In the genomic region with DNA sequence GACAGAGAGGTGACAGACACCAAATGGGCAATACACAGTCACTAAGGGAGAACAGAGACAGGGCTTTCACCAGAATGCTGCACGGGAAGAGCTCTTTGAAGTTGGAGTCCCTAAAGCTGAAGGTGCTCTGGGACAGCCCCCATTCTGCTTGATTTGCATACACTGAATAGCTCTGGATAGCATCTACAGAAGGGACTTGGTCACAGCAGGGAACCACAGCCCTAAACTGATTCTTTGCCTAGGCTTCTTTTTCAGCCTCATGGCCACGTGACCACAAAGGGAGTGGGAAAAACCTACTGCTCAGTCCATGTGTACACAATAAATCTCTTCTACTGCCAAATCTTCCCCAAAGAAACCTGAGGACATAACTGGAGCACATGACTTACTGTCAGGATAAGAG, we compare ENCODE assay signal across 16 mouse cellular contexts.
DNase-seq lines count a peak whose midpoint lies in the region; ATAC-seq and TF ChIP-seq lines count a peak whose summit lies in the region.
"Had no signal": no experiment of that assay in that cellular context is flagged by ENCODE, and none has a peak within 500 bp of the region (broad histone marks: within the 10 kb centered on the region; RNA-seq: fewer than 3 reads in every experiment).

No protein-coding gene starts in this region.

- H3K4me3 ChIP-seq in midbrain, embryonic 12.5 days, result no peak overlapping the region
- H3K4me3 ChIP-seq in midbrain, embryonic 15.5 days, result no peak overlapping the region
- H3K4me3 ChIP-seq in ES-Bruce4 (ENCODE audit: low read depth, low read length), result no peak overlapping the region
- H3K4me3 ChIP-seq in intestine, embryonic 15.5 days (replicated peaks), result no peak overlapping the region
- H3K4me3 ChIP-seq in lung, adult 2 months (replicated peaks; ENCODE audit: extremely low read depth, low read depth, low read length), result no peak overlapping the region
- H3K4me3 ChIP-seq: heart, embryonic 13.5 days; layer of hippocampus, adult 2 months; left cerebral cortex, adult 2 months; neural tube, embryonic 15.5 days had no signal

- H3K9me3 ChIP-seq in midbrain, embryonic 12.5 days, result no peaks in the 10 kb centered on the region
- H3K9me3 ChIP-seq in midbrain, embryonic 15.5 days, result no peaks in the 10 kb centered on the region
- no peaks in the 10 kb centered on the region for H3K9me3 ChIP-seq in ES-Bruce4 (replicated peaks; ENCODE audit: control insufficient read depth, insufficient read depth, low read length, poor library complexity, severe bottlenecking)
- H3K9me3 ChIP-seq in intestine, embryonic 15.5 days, result no peaks in the 10 kb centered on the region
- H3K9me3 ChIP-seq: heart, embryonic 13.5 days; neural tube, embryonic 15.5 days had no signal

- ATAC-seq in midbrain, embryonic 12.5 days (ENCODE audit: low FRiP score, low read depth), result 0 out of 2 replicates have a peak, but pooled peaks have one; percentile 19
- ATAC-seq in midbrain, embryonic 15.5 days (replicated peaks), result no peak
- peak; percentile 52 for ATAC-seq in intestine, embryonic 15.5 days

- TF ChIP-seq CTCF in ES-Bruce4 (IDR thresholded peaks at IDR 0.05; ENCODE audit: low read depth, low read length), result no peak
- no peak for TF ChIP-seq CTCF in lung, adult 2 months (IDR thresholded peaks at IDR 0.05; ENCODE audit: insufficient read depth, low read length)

- DNase-seq in testis, postnatal 10 days (ENCODE audit: low spot score), result no peak
- no peak for DNase-seq in urinary bladder, postnatal 4 days (ENCODE audit: low spot score in 2 of 2)
- no peak for DNase-seq in lung, adult 2 months
- DNase-seq: cerebellum, adult 18-20 months; gastrocnemius, postnatal 36 days; kidney, adult 2 months; lung, embryonic 14.5 days; right cerebral cortex, postnatal 14 days had no signal

- H3K36me3 ChIP-seq in midbrain, embryonic 12.5 days, result no peaks in the 10 kb centered on the region
- H3K36me3 ChIP-seq in midbrain, embryonic 15.5 days (replicated peaks), result no peaks in the 10 kb centered on the region
- H3K36me3 ChIP-seq in ES-Bruce4 (ENCODE audit: control insufficient read depth, insufficient read depth, low read length, poor library complexity, severe bottlenecking), result no peaks in the 10 kb centered on the region
- H3K36me3 ChIP-seq in intestine, embryonic 15.5 days, result no peaks in the 10 kb centered on the region
- H3K36me3 ChIP-seq: heart, embryonic 13.5 days; neural tube, embryonic 15.5 days had no signal

- H3K4me2 ChIP-seq in midbrain, embryonic 12.5 days (replicated peaks), result no peak overlapping the region
- no peak overlapping the region for H3K4me2 ChIP-seq in midbrain, embryonic 15.5 days
- no peak overlapping the region for H3K4me2 ChIP-seq in intestine, embryonic 15.5 days (replicated peaks)
- H3K4me2 ChIP-seq: heart, embryonic 13.5 days; lung, embryonic 14.5 days; neural tube, embryonic 15.5 days had no signal

- H3K27me3 ChIP-seq in midbrain, embryonic 12.5 days, result peaks cover 56% of the 10 kb centered on the region
- H3K27me3 ChIP-seq in midbrain, embryonic 15.5 days (replicated peaks), result peaks cover 8% of the 10 kb centered on the region; the same call in 1 of the 2 replicates
- no peaks in the 10 kb centered on the region for H3K27me3 ChIP-seq in ES-Bruce4 (ENCODE audit: control insufficient read depth, insufficient read depth, low read length, poor library complexity, severe bottlenecking)
- H3K27me3 ChIP-seq in intestine, embryonic 15.5 days (replicated peaks), result no peaks in the 10 kb centered on the region

- H3K9ac ChIP-seq in midbrain, embryonic 12.5 days (replicated peaks), result no peak overlapping the region
- H3K9ac ChIP-seq in midbrain, embryonic 15.5 days, result no peak overlapping the region
- H3K9ac ChIP-seq in ES-Bruce4 (ENCODE audit: low read depth, poor library complexity, severe bottlenecking), result no peak overlapping the region
- no peak overlapping the region for H3K9ac ChIP-seq in intestine, embryonic 15.5 days
- H3K9ac ChIP-seq: heart, embryonic 13.5 days; lung, embryonic 14.5 days; neural tube, embryonic 15.5 days had no signal

- no peak overlapping the region for H3K27ac ChIP-seq in midbrain, embryonic 12.5 days (replicated peaks)
- no peak overlapping the region for H3K27ac ChIP-seq in midbrain, embryonic 15.5 days
- no peak overlapping the region for H3K27ac ChIP-seq in ES-Bruce4 (ENCODE audit: insufficient read depth, low read length)
- no peak overlapping the region for H3K27ac ChIP-seq in intestine, embryonic 15.5 days
- H3K27ac ChIP-seq: heart, embryonic 13.5 days; layer of hippocampus, adult 2 months; left cerebral cortex, adult 2 months; neural tube, embryonic 15.5 days had no signal

- TF ChIP-seq POLR2A in ES-Bruce4 (IDR thresholded peaks at IDR 0.05; ENCODE audit: insufficient read depth, low read length), result no peak
- no peak for TF ChIP-seq POLR2A in lung, adult 2 months (IDR thresholded peaks at IDR 0.05; ENCODE audit: borderline replicate concordance, extremely low read depth, low read depth, low read length)

- peaks cover 19% of the 10 kb centered on the region for H3K4me1 ChIP-seq in midbrain, embryonic 12.5 days
- H3K4me1 ChIP-seq in midbrain, embryonic 15.5 days, result 0 out of 2 replicates have a peak, but pooled peaks cover 3% of the 10 kb centered on the region
- H3K4me1 ChIP-seq in ES-Bruce4 (ENCODE audit: control insufficient read depth, insufficient read depth, low read length), result peaks cover 8% of the 10 kb centered on the region
- H3K4me1 ChIP-seq in intestine, embryonic 15.5 days (replicated peaks), result peaks cover 12% of the 10 kb centered on the region
- peaks cover 11% of the 10 kb centered on the region for H3K4me1 ChIP-seq in lung, adult 2 months (ENCODE audit: control insufficient read depth, insufficient read depth, low read length)

- 18% methylated on average over 2 of the region's 2 CpGs for WGBS in midbrain, embryonic 12.5 days
- WGBS in midbrain, embryonic 15.5 days, result 5% methylated on average over 2 of the region's 2 CpGs
- 15% methylated on average over 2 of the region's 2 CpGs for WGBS in intestine, embryonic 15.5 days
- WGBS in lung, adult 2 months, result 43% methylated on average over 2 of the region's 2 CpGs

- TF ChIP-seq EP300 in ES-Bruce4 (IDR thresholded peaks at IDR 0.05; ENCODE audit: insufficient read depth, low read depth, low read length), result 0 out of 2 replicates have a peak, but pooled peaks have one; percentile 10
